Mouse (Mus musculus): ENCODE data around the gene Sec31b. TPM values are rescaled to one million over a fixed set of nuclear protein-coding genes. Genes with fewer than 3 reads are reported as not detected.
A peak's percentile ranks its signal among the peaks of the same experiment; 100 is the strongest.

Sec31b gene
- total RNA-seq (2021), result under 1 TPM; 0.11 to 0.16 TPM
- long read RNA-seq, experiment 1, partial matches to known transcripts, result 0 of 1 reads
- long read RNA-seq, experiment 1, other reads (novel, unspliced or antisense), result 1 of 1 reads
- long read RNA-seq, experiment 2, partial matches to known transcripts, result 0 of 1 reads
- long read RNA-seq, experiment 2, other reads (novel, unspliced or antisense), result 1 of 1 reads

- H3K27ac ChIP-seq, result no peak within 1 kb of the TSS
- intact Hi-C loops (cut with DNase I), result loop anchor here (2.0 to 5.0 kb wide), 2 partner anchors 173 to 298 kb away; no protein-coding TSS in a partner anchor
- no peak for TF ChIP-seq CTCF (IDR thresholded peaks at IDR 0.05)
- peak in 1 of 2 experiments; percentile 17 for DNase-seq (ENCODE audit: extremely low spot score in 1 of 2, low spot score in 2 of 2)
- H3K4me3 ChIP-seq, result peak within 1 kb of the TSS; percentile 42
These were observed at the start of gene Sec31b for GRCm38 (mm10) chr19:44545321-44546041. Gene Sec31b (minus strand): TSS chr19:44545864.

GRCm38 (mm10) chr19:44594180-44594579 is 48.5 kb upstream of the Sec31b start:
- no peak for TF ChIP-seq CTCF (IDR thresholded peaks at IDR 0.05)
- Histone ChIP-seq H3K4me3 (no peak overlapping the region), H3K27ac (no peak overlapping the region)
- DNase-seq (ENCODE audit: extremely low spot score in 1 of 2, low spot score in 2 of 2), result no peak
- intact Hi-C loops (cut with DNase I), result no loop called here

- Histone ChIP-seq H3K27ac (no peak overlapping the region), H3K4me3 (no peak overlapping the region)
- TF ChIP-seq CTCF (IDR thresholded peaks at IDR 0.05), result no peak
- no peak for DNase-seq (ENCODE audit: extremely low spot score in 1 of 2, low spot score in 2 of 2)
- intact Hi-C loops (cut with DNase I), result no loop called here
These were observed 46.0 kb upstream of the Sec31b start for GRCm38 (mm10) chr19:44591638-44592037.

GRCm38 (mm10) chr19:44590992-44591391 is 45.3 kb upstream of the Sec31b start:
- no peak overlapping the region for H3K4me3 ChIP-seq
- no peak for DNase-seq (ENCODE audit: extremely low spot score in 1 of 2, low spot score in 2 of 2)
- intact Hi-C loops (cut with DNase I), result no loop called here
- no peak for TF ChIP-seq CTCF (IDR thresholded peaks at IDR 0.05)
- H3K27ac ChIP-seq, result no peak overlapping the region

- TF ChIP-seq CTCF (IDR thresholded peaks at IDR 0.05), result no peak
- intact Hi-C loops (cut with DNase I), result no loop called here
- Histone ChIP-seq H3K27ac (no peak overlapping the region), H3K4me3 (no peak overlapping the region)
- DNase-seq (ENCODE audit: extremely low spot score in 1 of 2, low spot score in 2 of 2), result no peak
These were observed 44.0 kb upstream of the Sec31b start for GRCm38 (mm10) chr19:44589591-44590223.

- Histone ChIP-seq H3K27ac (no peak overlapping the region), H3K4me3 (no peak overlapping the region)
- no peak for DNase-seq (ENCODE audit: extremely low spot score in 1 of 2, low spot score in 2 of 2)
- intact Hi-C loops (cut with DNase I), result no loop called here
- TF ChIP-seq CTCF (IDR thresholded peaks at IDR 0.05), result no peak
These were observed 42.4 kb upstream of the Sec31b start for GRCm38 (mm10) chr19:44588036-44588435.

- TF ChIP-seq CTCF (IDR thresholded peaks at IDR 0.05), result no peak; the same call in none of the 2 replicates
- Histone ChIP-seq H3K4me3 (no peak overlapping the region), H3K27ac (no peak overlapping the region)
- DNase-seq (ENCODE audit: extremely low spot score in 1 of 2, low spot score in 2 of 2), result peak; percentile 91 to 95
- intact Hi-C loops (cut with DNase I), result loop anchor here (1.0 kb wide), 2 partner anchors 173 to 313 kb away; no protein-coding TSS in a partner anchor
These were observed 37.1 kb upstream of the Sec31b start for GRCm38 (mm10) chr19:44582638-44583309.

GRCm38 (mm10) chr19:44582103-44582502 is 36.4 kb upstream of the Sec31b start:
- H3K4me3 ChIP-seq, result no peak overlapping the region
- intact Hi-C loops (cut with DNase I), result loop anchor here (1.0 kb wide), 2 partner anchors 173 to 313 kb away; no protein-coding TSS in a partner anchor
- DNase-seq (ENCODE audit: extremely low spot score in 1 of 2, low spot score in 2 of 2), result no peak
- no peak overlapping the region for H3K27ac ChIP-seq
- TF ChIP-seq CTCF (IDR thresholded peaks at IDR 0.05), result no peak

GRCm38 (mm10) chr19:44578038-44578437 is 32.4 kb upstream of the Sec31b start:
- no peak for TF ChIP-seq CTCF (IDR thresholded peaks at IDR 0.05)
- DNase-seq (ENCODE audit: extremely low spot score in 1 of 2, low spot score in 2 of 2), result no peak
- Histone ChIP-seq H3K27ac (no peak overlapping the region), H3K4me3 (no peak overlapping the region)
- intact Hi-C loops (cut with DNase I), result no loop called here

- no peak for DNase-seq (ENCODE audit: extremely low spot score in 1 of 2, low spot score in 2 of 2)
- H3K27ac ChIP-seq, result no peak overlapping the region
- no peak for TF ChIP-seq CTCF (IDR thresholded peaks at IDR 0.05)
- no peak overlapping the region for H3K4me3 ChIP-seq
- intact Hi-C loops (cut with DNase I), result no loop called here
These were observed 30.6 kb upstream of the Sec31b start for GRCm38 (mm10) chr19:44576275-44576674.

- intact Hi-C loops (cut with DNase I), result no loop called here
- Histone ChIP-seq H3K4me3 (no peak overlapping the region), H3K27ac (no peak overlapping the region)
- DNase-seq (ENCODE audit: extremely low spot score in 1 of 2, low spot score in 2 of 2), result no peak
- no peak for TF ChIP-seq CTCF (IDR thresholded peaks at IDR 0.05)
These were observed 22.1 kb upstream of the Sec31b start for GRCm38 (mm10) chr19:44567763-44568162.

GRCm38 (mm10) chr19:44564006-44564405 is 18.3 kb upstream of the Sec31b start:
- intact Hi-C loops (cut with DNase I), result no loop called here
- Histone ChIP-seq H3K27ac (no peak overlapping the region), H3K4me3 (no peak overlapping the region)
- no peak for TF ChIP-seq CTCF (IDR thresholded peaks at IDR 0.05)
- no peak for DNase-seq (ENCODE audit: extremely low spot score in 1 of 2, low spot score in 2 of 2)
